Mouse (Mus musculus): ENCODE data around the gene Zeb2.

- TF ChIP-seq CTCF (IDR thresholded peaks at IDR 0.05; ENCODE audit: control insufficient read depth, insufficient read depth, low read length) (no peak), POLR2A (IDR thresholded peaks at IDR 0.05; ENCODE audit: borderline replicate concordance, control insufficient read depth, low read depth, low read length) (no peak)
Observed at GRCm38 (mm10) chr2:45081559-45081958, 35.6 kb downstream of the Zeb2 start.
